Mouse (Mus musculus): ENCODE results near the gene Gdnf.

Gene Gdnf

GRCm38 (mm10) chr15:7841664-7842063 is 31.0 kb downstream of the Gdnf start:
- in situ Hi-C loops (cut with MboI; ENCODE audit: low pct_unique_long_range_greater_than_20kb in 1 of 2, low sequenced_read_pairs in 2 of 2, unreplicated experiment in 1 of 2), result no loop called here

GRCm38 (mm10) chr15:7842398-7842797 is 31.8 kb downstream of the Gdnf start:
- in situ Hi-C loops (cut with MboI; ENCODE audit: low pct_unique_long_range_greater_than_20kb in 1 of 2, low sequenced_read_pairs in 2 of 2, unreplicated experiment in 1 of 2), result no loop called here

- in situ Hi-C loops (cut with MboI; ENCODE audit: low pct_unique_long_range_greater_than_20kb in 1 of 2, low sequenced_read_pairs in 2 of 2, unreplicated experiment in 1 of 2), result no loop called here
Measured at GRCm38 (mm10) chr15:7857418-7857817, 46.8 kb downstream of the Gdnf start.

GRCm38 (mm10) chr15:7858841-7859240 is 48.2 kb downstream of the Gdnf start:
- in situ Hi-C loops (cut with MboI; ENCODE audit: low pct_unique_long_range_greater_than_20kb in 1 of 2, low sequenced_read_pairs in 2 of 2, unreplicated experiment in 1 of 2), result no loop called here

- in situ Hi-C loops (cut with MboI; ENCODE audit: low pct_unique_long_range_greater_than_20kb in 1 of 2, low sequenced_read_pairs in 2 of 2, unreplicated experiment in 1 of 2), result no loop called here
Measured at GRCm38 (mm10) chr15:7862890-7863289, 52.2 kb downstream of the Gdnf start.

- in situ Hi-C loops (cut with MboI; ENCODE audit: low pct_unique_long_range_greater_than_20kb in 1 of 2, low sequenced_read_pairs in 2 of 2, unreplicated experiment in 1 of 2), result no loop called here
Measured at GRCm38 (mm10) chr15:7863328-7863727, 52.7 kb downstream of the Gdnf start.

- in situ Hi-C loops (cut with MboI; ENCODE audit: low pct_unique_long_range_greater_than_20kb in 1 of 2, low sequenced_read_pairs in 2 of 2, unreplicated experiment in 1 of 2), result no loop called here
Measured at GRCm38 (mm10) chr15:7865305-7865704, 54.7 kb downstream of the Gdnf start.

DNA sequence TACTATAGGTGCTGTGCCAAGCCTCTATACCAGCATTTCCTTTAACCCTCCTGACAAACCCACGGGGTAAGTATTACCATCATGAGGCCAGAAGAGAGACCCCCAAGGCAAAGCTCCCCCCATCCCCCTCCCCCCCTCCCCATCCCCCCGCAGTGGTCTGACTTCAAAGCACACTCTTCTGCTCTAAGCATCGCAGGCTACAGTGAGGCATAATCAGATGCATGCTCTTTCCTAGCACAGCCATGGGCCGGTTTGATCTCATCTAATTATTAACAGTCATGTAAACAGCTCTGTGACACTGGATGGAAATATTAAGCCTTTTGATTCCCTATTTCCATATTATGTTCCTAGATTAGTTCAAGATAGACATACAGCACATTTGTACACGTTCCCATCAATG is 61.8 kb downstream of the Gdnf start:
- in situ Hi-C loops (cut with MboI; ENCODE audit: low pct_unique_long_range_greater_than_20kb in 1 of 2, low sequenced_read_pairs in 2 of 2, unreplicated experiment in 1 of 2), result no loop called here

DNA sequence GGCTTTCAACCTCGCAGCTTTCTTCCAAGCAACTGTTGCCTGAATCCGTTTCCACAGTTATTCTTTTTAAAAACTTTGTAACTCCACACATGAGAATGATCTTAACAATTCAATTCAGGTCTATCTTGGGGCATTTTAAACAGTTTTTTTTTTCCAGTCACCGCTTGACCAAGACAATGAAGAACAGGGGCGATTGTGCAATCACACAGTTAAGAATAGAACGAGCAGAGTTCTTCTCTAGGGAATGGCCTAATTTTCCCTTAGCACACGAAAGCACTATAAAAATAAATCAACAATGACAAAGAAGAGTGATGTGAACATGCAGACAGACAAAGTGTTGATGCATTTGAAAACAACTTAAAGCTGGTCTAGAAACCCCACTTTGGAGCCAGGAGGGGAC is 65.2 kb downstream of the Gdnf start:
- in situ Hi-C loops (cut with MboI; ENCODE audit: low pct_unique_long_range_greater_than_20kb in 1 of 2, low sequenced_read_pairs in 2 of 2, unreplicated experiment in 1 of 2), result no loop called here

- in situ Hi-C loops (cut with MboI; ENCODE audit: low pct_unique_long_range_greater_than_20kb in 1 of 2, low sequenced_read_pairs in 2 of 2, unreplicated experiment in 1 of 2), result no loop called here
Measured at GRCm38 (mm10) chr15:7877560-7878467, 67.2 kb downstream of the Gdnf start.

DNA sequence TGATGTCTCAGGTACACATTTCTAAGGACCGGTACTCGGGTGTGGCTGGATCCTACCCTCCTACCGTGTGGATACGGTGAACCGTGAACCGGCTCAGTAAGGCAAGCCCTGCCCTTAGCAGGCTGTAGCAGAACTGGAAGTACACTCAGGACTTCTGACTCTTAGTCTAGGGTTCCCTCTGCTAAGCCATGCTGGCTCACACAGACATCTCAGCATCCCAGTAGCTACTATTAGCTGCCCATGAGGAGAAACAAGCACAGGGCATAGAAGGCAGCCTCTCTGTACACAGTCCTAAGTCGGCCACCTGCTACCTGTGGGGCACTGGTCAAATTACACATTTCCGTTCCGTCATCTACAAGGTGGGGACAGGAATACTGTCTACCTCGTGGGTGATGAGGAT is 68.2 kb downstream of the Gdnf start:
- in situ Hi-C loops (cut with MboI; ENCODE audit: low pct_unique_long_range_greater_than_20kb in 1 of 2, low sequenced_read_pairs in 2 of 2, unreplicated experiment in 1 of 2), result no loop called here

- in situ Hi-C loops (cut with MboI; ENCODE audit: low pct_unique_long_range_greater_than_20kb in 1 of 2, low sequenced_read_pairs in 2 of 2, unreplicated experiment in 1 of 2), result no loop called here
Measured at GRCm38 (mm10) chr15:7879956-7880355, 69.3 kb downstream of the Gdnf start.

DNA sequence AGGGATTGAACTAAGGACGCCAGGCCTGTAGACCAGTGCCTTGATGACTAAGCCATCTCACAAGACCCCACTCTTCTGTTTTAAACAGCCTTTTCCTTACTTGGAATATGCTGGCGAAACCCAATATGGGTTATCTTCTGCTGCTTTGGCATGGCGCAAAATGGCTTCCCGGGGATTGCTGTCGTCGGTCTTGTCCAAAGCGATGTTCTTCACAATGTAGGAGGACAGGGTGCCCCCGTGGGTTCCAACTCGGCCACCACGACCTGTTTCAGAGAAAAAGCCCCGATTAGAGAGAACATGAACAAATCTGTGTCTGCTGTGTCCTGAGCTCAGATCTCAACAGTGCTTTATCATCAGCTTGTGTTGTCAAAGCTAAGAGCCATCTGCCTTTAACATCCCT is 73.5 kb downstream of the Gdnf start:
- in situ Hi-C loops (cut with MboI; ENCODE audit: low pct_unique_long_range_greater_than_20kb in 1 of 2, low sequenced_read_pairs in 2 of 2, unreplicated experiment in 1 of 2), result no loop called here

- in situ Hi-C loops (cut with MboI; ENCODE audit: low pct_unique_long_range_greater_than_20kb in 1 of 2, low sequenced_read_pairs in 2 of 2, unreplicated experiment in 1 of 2), result no loop called here
Measured at GRCm38 (mm10) chr15:7885106-7885505, 74.5 kb downstream of the Gdnf start.

DNA sequence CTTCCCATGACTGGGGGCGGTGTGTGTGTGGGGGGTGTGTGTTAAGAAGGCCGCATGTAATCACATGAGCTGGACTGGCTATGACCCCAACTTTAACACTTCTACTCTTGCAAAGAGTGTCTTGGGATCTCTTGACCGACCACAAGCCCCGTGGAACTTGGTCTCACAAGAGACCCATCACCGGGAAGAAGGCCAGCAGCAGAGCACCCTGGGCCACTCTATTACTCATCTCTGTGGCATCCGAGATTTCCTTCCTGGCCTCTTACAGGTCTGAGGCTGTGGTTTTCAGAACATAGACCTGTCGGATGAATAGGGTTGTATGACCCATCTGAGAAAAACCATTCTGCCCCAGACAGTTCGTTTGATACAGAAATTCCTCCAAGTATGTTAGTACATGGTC is 75.9 kb downstream of the Gdnf start:
- in situ Hi-C loops (cut with MboI; ENCODE audit: low pct_unique_long_range_greater_than_20kb in 1 of 2, low sequenced_read_pairs in 2 of 2, unreplicated experiment in 1 of 2), result no loop called here

Data from mouse embryonic stem cell (cell line).